Mouse (Mus musculus) brain, embryonic 14.5 days (tissue): ENCODE results near the gene Svep1.

ENCODE experiments used
- CTCF ChIP-seq: fragments of 200-500 bp; IDR thresholded peaks from 2 replicates; pipeline ENCODE4 v1.5.1; 2012; ENCODE audit warnings: inconsistent platforms, mild to moderate bottlenecking, moderate library complexity, borderline replicate concordance; ENCODE audit not compliant: insufficient read depth, insufficient read length; ENCODE audit errors: extremely low read depth
- POLR2A ChIP-seq: fragments of 200-500 bp; IDR thresholded peaks from 2 replicates; pipeline ENCODE4 v1.6.1; 2012; ENCODE audit warnings: mild to moderate bottlenecking, inconsistent platforms, borderline replicate concordance; ENCODE audit not compliant: poor library complexity, insufficient read depth, insufficient read length, severe bottlenecking; ENCODE audit errors: extremely low read depth

DNA sequence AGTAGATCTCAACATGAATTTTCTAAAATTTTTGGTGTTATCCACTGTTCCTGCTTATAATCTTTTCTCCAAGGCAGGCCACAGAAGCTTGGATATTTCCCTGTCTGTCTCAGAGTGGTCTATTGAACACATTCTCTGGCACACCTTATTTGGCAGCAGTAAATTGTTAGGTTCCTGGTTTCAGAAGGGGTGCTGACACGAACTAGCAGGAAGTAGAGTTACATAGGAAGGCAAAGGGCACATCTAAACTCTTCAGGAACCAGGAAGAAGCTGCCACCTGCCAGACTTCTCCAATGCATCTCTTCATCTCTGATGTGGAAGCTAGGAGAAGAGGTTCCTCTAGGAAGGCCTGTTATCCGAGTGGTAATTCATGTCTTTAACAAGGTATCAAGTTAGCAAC lies 141.9 kb downstream of the Svep1 start:
- TF ChIP-seq CTCF (no peak), POLR2A (no peak)
